Mouse (Mus musculus) adrenal gland, adult 2 months (tissue): Measurements from ENCODE around the gene Slc22a16. TPM values are rescaled to one million over a fixed set of nuclear protein-coding genes. Genes with fewer than 3 reads are reported as not detected.

Experiments
- DNase-seq: peaks from one replicate; pipeline ENCODE4 v3.0.0; 2021
- polyA plus RNA-seq: library from polyadenylated mRNA; depleted of rRNA; stranded (reverse); fragments of >200 nt; gene quantifications from 2 replicates; pipeline ENCODE4 v1.2.3, GENCODE M21; 2012
- total RNA-seq, 2 experiments: library from RNA; stranded (reverse); gene quantifications; 2 replicates each; pipeline ENCODE4 v1.2.3; 2021

Slc22a16 gene
- total and polyA plus RNA-seq, 3 experiments = not detected

GRCm38 (mm10) chr10:40604706-40605394 lies 34.7 kb downstream of the Slc22a16 start:
- DNase-seq = no peak

GRCm38 (mm10) chr10:40617973-40618372 lies 47.8 kb downstream of the Slc22a16 start:
- no peak for DNase-seq

- no peak for DNase-seq
These were observed 49.6 kb downstream of the Slc22a16 start for GRCm38 (mm10) chr10:40619760-40620159.

GRCm38 (mm10) chr10:40629140-40629539 lies 59.0 kb downstream of the Slc22a16 start:
- DNase-seq = no peak

- peak; percentile 44 for DNase-seq
These were observed 59.6 kb downstream of the Slc22a16 start, which contains the start of gene Ddo for GRCm38 (mm10) chr10:40629656-40630311. Ddo (plus strand) TSS chr10:40630011.

- no peak for DNase-seq
These were observed 60.3 kb downstream of the Slc22a16 start for GRCm38 (mm10) chr10:40630457-40630856.

GRCm38 (mm10) chr10:40630961-40631360 lies 60.8 kb downstream of the Slc22a16 start:
- peak; percentile 20 for DNase-seq

GRCm38 (mm10) chr10:40632087-40632486 lies 62.0 kb downstream of the Slc22a16 start:
- no peak for DNase-seq

- no peak for DNase-seq
These were observed 67.2 kb downstream of the Slc22a16 start for GRCm38 (mm10) chr10:40637331-40637730.

GRCm38 (mm10) chr10:40638276-40638675 lies 68.1 kb downstream of the Slc22a16 start:
- no peak for DNase-seq

GRCm38 (mm10) chr10:40638823-40639819 lies 69.0 kb downstream of the Slc22a16 start:
- no peak for DNase-seq

GRCm38 (mm10) chr10:40640406-40640805 lies 70.3 kb downstream of the Slc22a16 start:
- DNase-seq = no peak

GRCm38 (mm10) chr10:40641901-40642300 lies 71.8 kb downstream of the Slc22a16 start:
- DNase-seq = no peak

GRCm38 (mm10) chr10:40643126-40643525 lies 73.0 kb downstream of the Slc22a16 start:
- no peak for DNase-seq

GRCm38 (mm10) chr10:40644456-40644855 lies 74.3 kb downstream of the Slc22a16 start:
- no peak for DNase-seq

- no peak for DNase-seq
These were observed 75.2 kb downstream of the Slc22a16 start for GRCm38 (mm10) chr10:40645346-40645745.

GRCm38 (mm10) chr10:40648776-40649175 lies 78.6 kb downstream of the Slc22a16 start:
- DNase-seq = no peak

GRCm38 (mm10) chr10:40649634-40650033 lies 79.5 kb downstream of the Slc22a16 start:
- DNase-seq = no peak

- no peak for DNase-seq
These were observed 81.5 kb downstream of the Slc22a16 start for GRCm38 (mm10) chr10:40651676-40652075.
